Mouse (Mus musculus) natural killer cell, adult 2 months (primary cell): ENCODE results near the gene Epb41l4b.

Experiments
- DNase-seq, 2 experiments: peaks; one replicate each; pipeline ENCODE4 v3.0.0; 2022; ENCODE audit warnings: low spot score in 2 of 2

Gene Epb41l4b

DNA sequence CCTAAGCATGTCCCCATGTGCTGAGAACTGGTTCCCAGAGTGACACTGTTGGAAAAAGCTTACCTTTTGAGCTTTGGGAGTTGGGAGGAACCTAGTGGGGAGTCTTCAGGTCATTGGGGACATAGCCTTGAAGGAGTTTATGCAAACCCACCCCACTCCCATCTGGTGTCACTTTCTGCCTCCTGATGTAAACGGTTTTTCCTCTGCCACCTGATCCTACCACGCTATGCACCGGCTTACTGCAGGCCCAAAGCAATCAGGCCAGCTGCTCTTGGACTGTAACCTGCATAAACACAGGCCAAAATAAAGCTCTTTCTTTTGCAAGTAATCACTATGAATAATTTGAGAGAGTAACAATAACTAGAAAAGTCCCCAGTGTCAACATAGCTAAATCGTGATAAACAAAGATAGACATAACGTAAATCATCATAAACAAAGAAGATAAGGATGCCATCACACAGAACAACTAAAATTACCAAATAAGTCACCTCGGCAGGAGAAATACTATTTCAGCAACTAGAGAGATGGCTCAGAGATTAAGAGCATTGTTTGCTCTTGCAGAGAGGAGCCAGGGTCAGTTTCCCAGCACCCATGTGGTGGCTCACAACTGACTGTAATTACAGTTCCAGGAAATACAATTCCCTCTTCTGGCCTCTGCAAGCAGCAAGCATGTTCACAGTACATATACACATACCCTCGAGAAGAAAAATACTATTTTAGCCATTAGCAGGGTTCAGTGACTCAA is 29.6 kb downstream of the Epb41l4b start:
- no peak for DNase-seq

DNA sequence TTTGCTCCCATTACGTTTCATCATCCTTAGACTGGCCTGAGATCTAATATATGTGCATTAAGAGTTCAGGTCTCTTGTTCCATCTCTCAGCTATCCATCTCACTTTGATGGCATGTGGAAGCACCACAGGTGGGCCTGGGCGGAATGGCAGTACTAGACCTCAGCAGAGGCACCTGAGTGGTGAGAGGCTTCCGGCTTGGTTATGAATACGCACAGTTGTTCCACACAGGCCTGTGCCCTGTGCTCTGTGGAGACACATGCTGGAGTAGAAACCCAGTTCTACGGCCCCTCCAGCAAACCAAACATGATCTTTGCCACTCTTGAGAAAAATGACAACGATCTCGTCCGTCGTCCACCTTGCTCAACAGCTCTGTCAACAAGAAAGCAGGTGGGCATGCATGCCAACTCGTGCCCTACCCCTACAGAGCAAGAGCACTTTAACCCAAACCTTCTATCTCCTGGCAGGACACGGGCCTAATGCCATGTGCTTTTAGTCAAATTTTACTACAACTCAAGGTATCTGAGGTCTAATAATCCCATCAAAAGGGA is 31.2 kb downstream of the Epb41l4b start:
- DNase-seq = no peak

- DNase-seq = no peak
These were observed 31.8 kb downstream of the Epb41l4b start for GRCm38 (mm10) chr4:57111411-57111810.

DNA sequence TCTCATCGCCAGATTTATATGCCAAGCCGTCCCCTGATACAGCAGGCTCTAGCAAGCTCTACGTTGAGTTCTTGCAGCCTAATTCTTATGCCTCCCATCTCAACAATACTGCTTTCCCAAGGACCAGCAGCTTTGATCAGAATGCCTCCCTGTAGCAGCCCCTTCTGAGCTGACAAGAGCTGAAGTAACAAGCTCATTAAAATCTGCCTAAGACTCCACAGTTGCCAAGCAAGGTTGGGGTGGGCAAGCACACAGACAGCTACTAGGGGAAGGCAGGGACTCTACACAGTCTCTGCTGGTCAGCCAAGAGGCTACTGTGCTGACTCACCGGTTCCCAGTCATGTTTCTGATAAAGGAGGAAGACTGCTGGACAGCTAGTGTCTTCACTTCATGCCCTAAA is 33.7 kb downstream of the Epb41l4b start:
- no peak for DNase-seq

- DNase-seq = no peak
These were observed 37.9 kb downstream of the Epb41l4b start for GRCm38 (mm10) chr4:57105339-57105738.

GRCm38 (mm10) chr4:57103830-57104229 is 39.4 kb downstream of the Epb41l4b start:
- peak; percentile 2 to 27 for DNase-seq

GRCm38 (mm10) chr4:57101095-57101494 is 42.1 kb downstream of the Epb41l4b start:
- DNase-seq = no peak

GRCm38 (mm10) chr4:57097411-57097810 is 45.8 kb downstream of the Epb41l4b start:
- DNase-seq = no peak

DNA sequence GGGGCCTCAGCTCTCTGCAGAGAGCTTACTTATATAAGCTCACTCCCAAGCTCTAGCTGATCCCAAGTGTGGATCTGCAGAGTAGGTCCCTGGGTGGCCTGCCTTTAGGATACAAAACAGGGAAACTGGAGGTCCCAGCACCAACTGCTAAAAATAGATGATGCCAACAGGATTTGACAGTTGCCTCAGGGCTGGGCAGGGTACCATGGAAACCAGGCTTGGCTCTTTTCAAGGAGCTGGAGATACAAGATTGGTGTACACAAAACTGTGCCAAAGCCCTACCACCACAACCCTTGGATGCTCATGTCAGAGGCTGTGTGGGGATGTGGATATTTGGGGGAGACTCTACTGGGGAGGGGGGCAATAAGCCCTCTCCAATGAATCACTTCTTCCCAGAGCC is 47.7 kb downstream of the Epb41l4b start:
- no peak for DNase-seq

DNA sequence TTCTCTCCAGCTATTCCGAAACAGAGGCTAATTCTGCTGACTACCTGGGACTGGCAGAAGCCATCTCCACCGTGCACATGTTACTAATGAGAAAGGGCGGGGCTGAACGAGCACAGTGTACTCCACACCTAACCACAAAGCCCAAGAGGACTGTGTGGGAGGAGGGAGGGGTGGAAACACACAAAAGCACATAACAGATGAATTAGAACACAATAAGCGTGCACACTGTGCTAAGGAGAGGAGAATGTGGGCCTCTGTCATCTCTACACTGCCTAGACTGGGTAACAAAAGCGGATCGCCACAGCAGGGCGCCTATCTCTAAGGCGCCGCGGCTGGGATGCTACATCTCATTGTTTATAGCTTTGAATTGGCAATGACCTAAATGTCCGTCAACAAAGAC is 51.9 kb downstream of the Epb41l4b start:
- peak in 1 of 2 experiments; percentile 48 for DNase-seq

GRCm38 (mm10) chr4:57088301-57088700 is 54.9 kb downstream of the Epb41l4b start:
- no peak for DNase-seq

DNA sequence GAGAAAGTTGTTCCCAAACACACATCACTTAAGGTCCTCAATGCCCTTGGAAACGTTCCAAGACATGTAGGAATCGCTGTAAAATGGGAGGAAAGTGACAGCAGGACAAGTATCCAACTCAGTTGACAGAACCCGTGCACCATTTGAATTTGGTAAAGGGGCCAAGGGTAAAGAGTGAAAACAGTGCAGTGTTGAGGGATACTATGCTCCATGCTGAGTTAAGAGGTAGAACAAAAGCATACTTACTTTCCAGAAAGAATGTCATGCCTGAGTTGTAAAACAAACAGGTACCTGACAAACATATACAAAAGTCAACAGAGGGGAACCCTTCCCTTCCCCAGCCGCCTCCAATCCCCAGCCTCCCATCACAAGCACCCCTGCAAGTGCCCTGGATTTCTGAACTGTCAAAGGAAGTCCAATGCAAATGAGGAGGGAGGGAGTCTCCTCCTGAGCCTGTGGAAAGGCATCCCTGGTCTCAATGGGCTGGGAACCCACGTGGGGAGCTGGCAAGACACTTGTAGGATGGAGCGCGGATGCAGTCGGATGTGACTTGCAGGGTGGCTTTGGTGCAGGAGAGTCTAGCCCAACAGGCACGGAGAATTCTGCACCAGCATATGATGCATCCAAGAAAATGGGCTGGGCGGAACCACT is 57.4 kb downstream of the Epb41l4b start:
- DNase-seq = no peak

DNA sequence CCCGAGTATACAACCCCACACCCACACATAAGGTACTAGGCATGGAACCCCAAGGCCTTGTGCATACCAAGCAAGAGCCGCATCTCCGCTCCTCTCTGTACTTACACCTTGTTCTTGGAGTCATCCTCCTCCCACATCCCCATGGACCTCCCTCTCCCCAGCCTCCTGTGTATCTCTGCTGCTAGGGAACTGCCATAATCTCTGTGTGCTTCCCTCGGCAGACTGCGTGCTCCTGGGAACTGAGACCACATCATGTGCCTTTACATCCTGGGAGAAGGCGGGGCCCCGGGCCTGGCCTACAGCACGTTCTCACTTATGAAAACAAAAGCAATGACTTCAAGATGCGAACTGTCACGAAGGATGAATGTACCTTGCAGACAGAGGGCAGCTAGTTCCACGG is 59.6 kb downstream of the Epb41l4b start:
- no peak for DNase-seq

GRCm38 (mm10) chr4:57082775-57083428 is 60.3 kb downstream of the Epb41l4b start:
- no peak for DNase-seq

- DNase-seq = no peak
These were observed 61.8 kb downstream of the Epb41l4b start for GRCm38 (mm10) chr4:57081463-57081862.

DNA sequence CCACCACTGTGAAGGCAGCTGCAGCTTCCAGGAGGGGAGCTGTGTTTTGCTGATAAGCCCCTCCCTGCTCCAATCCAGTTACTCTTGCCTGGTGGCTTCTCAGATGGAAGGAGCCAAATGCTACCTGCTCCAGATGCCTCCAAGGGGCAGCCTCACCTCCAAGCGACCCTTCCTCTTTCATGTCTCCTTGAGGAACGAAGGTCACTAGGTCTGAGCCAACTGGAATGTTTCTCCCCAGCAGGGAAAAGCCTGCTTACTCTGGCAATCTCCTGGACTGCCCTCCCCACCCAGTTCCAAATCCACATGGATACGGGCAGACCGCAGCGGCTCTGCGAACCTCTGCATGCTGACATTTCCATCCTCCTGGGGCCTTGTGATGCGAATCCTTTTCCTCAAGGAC is 69.4 kb downstream of the Epb41l4b start:
- DNase-seq = no peak

GRCm38 (mm10) chr4:57073174-57073573 is 70.1 kb downstream of the Epb41l4b start:
- DNase-seq = no peak

- no peak for DNase-seq
These were observed 72.6 kb downstream of the Epb41l4b start for GRCm38 (mm10) chr4:57070640-57071039.

DNA sequence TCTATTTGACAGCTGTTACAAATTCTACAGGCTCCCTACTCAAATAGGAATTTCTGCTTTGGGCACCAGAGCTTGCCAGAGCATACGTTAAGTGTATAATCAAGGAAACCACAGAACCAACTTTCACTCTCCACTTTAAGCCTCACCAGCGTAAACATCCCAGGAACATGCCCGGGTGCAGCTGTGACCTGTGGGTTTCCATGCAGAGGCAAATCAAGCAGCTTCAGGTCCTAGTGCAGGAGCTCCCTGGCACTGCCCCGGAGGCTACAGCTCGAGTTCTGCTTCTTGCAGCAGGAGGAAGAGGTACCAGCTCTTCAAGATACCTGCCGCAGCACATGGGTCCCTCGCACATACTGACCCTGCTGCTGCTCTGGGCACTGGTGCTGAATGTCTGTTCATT is 74.8 kb downstream of the Epb41l4b start:
- no peak for DNase-seq

GRCm38 (mm10) chr4:57067801-57068200 is 75.4 kb downstream of the Epb41l4b start:
- no peak for DNase-seq

GRCm38 (mm10) chr4:57066936-57067335 is 76.3 kb downstream of the Epb41l4b start:
- no peak for DNase-seq

GRCm38 (mm10) chr4:57065273-57065672 is 78.0 kb downstream of the Epb41l4b start:
- DNase-seq = peak; percentile 32 to 70

GRCm38 (mm10) chr4:57064830-57065229 is 78.4 kb downstream of the Epb41l4b start:
- no peak for DNase-seq
